Mouse (Mus musculus) lung, adult 10 weeks (tissue): Measurements from ENCODE around the gene Mlst8. TPM values are rescaled to one million over a fixed set of nuclear protein-coding genes. Genes with fewer than 3 reads are reported as not detected.

Source experiments
- polyA plus RNA-seq: library from polyadenylated mRNA; stranded (reverse); fragments of 350-450 nt; fragmentation: Illumina TruSeq; extraction: RNeasy Lipid Tissue Mini Kit (QIAGEN cat#74804); gene quantifications from one replicate; pipeline ENCODE4 v1.2.3, GENCODE M21; 2014; ENCODE audit warnings: low read depth, low replicate concordance; ENCODE audit not compliant: insufficient read depth

Gene Mlst8
- 8.3 TPM for polyA plus RNA-seq

GRCm38 (mm10) chr17:24478663-24479380 is at the start of gene Mlst8:
Mlst8 (minus strand) TSS chr17:24479078.

GRCm38 (mm10) chr17:24527723-24528559 is 49.1 kb upstream of the Mlst8 start, which contains the start of gene Traf7:
Traf7 (minus strand) TSS chr17:24527938.

GRCm38 (mm10) chr17:24488186-24488661 is 9.3 kb upstream of the Mlst8 start, which contains the start of gene Caskin1:
Caskin1 (plus strand) TSS chr17:24488601.

GRCm38 (mm10) chr17:24473612-24474275 is 5.1 kb downstream of the Mlst8 start, which contains the start of gene Bricd5:
Bricd5 (plus strand) TSS chr17:24473884.

GRCm38 (mm10) chr17:24469910-24470602 is 8.8 kb downstream of the Mlst8 start, which contains the start of the genes E4f1 and Pgp:
E4f1 (minus strand) TSS chr17:24470313.
Pgp (plus strand) TSS chr17:24470392.

GRCm38 (mm10) chr17:24442632-24443155 is 36.2 kb downstream of the Mlst8 start, which contains the start of gene Dnase1l2:
Dnase1l2 (minus strand) TSS chr17:24443105.

GRCm38 (mm10) chr17:24426471-24427169 is 52.3 kb downstream of the Mlst8 start, which contains the start of gene Eci1:
Eci1 (plus strand) TSS chr17:24426641.

Other genes starting within 250 kb of the Mlst8 start
- gene Ccnf, start 227.6 kb downstream of the Mlst8 start, polyA plus RNA-seq: 0.92 TPM
- gene Abca17, start 128.0 kb downstream of the Mlst8 start, polyA plus RNA-seq: 1.2 TPM
- 69.4 TPM for gene Abca3, start 127.1 kb downstream of the Mlst8 start, polyA plus RNA-seq
- gene Rnps1, start 64.5 kb downstream of the Mlst8 start, polyA plus RNA-seq: 55.3 TPM
- 68.8 TPM for gene Eci1, start 52.4 kb downstream of the Mlst8 start, polyA plus RNA-seq
- gene Dnase1l2, start 36.0 kb downstream of the Mlst8 start, polyA plus RNA-seq: 4.0 TPM
- 21.7 TPM for gene E4f1, start 8.8 kb downstream of the Mlst8 start, polyA plus RNA-seq
- 20.4 TPM for gene Pgp, start 8.7 kb downstream of the Mlst8 start, polyA plus RNA-seq
- gene Bricd5, start 5.2 kb downstream of the Mlst8 start, polyA plus RNA-seq: not detected
- 0.34 TPM for gene Caskin1, start 9.5 kb upstream of the Mlst8 start, polyA plus RNA-seq
- 59.5 TPM for gene Traf7, start 48.9 kb upstream of the Mlst8 start, polyA plus RNA-seq
- 0.42 TPM for gene Rab26, start 55.1 kb upstream of the Mlst8 start, polyA plus RNA-seq
- 28.6 TPM for gene Pkd1, start 70.8 kb upstream of the Mlst8 start, polyA plus RNA-seq
- 60.0 TPM for gene Tsc2, start 153.6 kb upstream of the Mlst8 start, polyA plus RNA-seq
- gene Nthl1, start 153.6 kb upstream of the Mlst8 start, polyA plus RNA-seq: 10.0 TPM
- gene Slc9a3r2, start 171.2 kb upstream of the Mlst8 start, polyA plus RNA-seq: 287 TPM
- gene Npw, start 179.4 kb upstream of the Mlst8 start, polyA plus RNA-seq: 29.8 TPM
- gene Zfp598, start 190.6 kb upstream of the Mlst8 start, polyA plus RNA-seq: 17.1 TPM
- gene Syngr3, start 210.9 kb upstream of the Mlst8 start, polyA plus RNA-seq: 0.15 TPM
- 16.3 TPM for gene Gfer, start 217.1 kb upstream of the Mlst8 start, polyA plus RNA-seq
- 5.1 TPM for gene Noxo1, start 217.2 kb upstream of the Mlst8 start, polyA plus RNA-seq
- gene Tbl3, start 228.6 kb upstream of the Mlst8 start, polyA plus RNA-seq: 18.7 TPM
- not detected for gene Rnf151, start 239.0 kb upstream of the Mlst8 start, polyA plus RNA-seq
- gene Rps2, start 239.0 kb upstream of the Mlst8 start, polyA plus RNA-seq: 1,101 TPM
- gene Ndufb10, start 245.4 kb upstream of the Mlst8 start, polyA plus RNA-seq: 263 TPM
- 1.8 TPM for gene Rpl3l, start 248.7 kb upstream of the Mlst8 start, polyA plus RNA-seq